21 mouse cellular contexts compared by ENCODE assay signal in the genomic region with DNA sequence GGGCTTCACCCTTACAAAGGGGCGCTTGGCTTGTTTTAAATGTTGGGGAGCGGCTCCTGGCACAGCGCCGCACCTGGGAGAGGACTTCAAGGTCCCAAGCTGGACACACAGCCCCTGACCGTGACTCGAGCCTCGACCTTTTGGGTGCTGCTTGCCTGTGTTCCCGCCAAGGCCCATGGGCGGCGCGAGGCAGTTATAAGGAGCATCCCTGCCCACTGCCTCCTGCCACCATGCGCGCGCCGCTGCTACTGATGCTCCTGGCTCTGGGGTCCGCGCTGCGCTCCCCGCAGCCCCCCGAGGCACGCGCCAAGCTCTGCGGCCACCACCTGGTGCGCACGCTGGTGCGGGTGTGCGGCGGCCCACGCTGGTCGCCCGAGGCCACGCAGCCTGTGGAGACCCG. TPM values are rescaled to one million over a fixed set of nuclear protein-coding genes. Genes with fewer than 3 reads are reported as not detected.
DNase-seq lines count a peak whose midpoint lies in the region; ATAC-seq and TF ChIP-seq lines count a peak whose summit lies in the region.
"Had no signal": no experiment of that assay in that cellular context is flagged by ENCODE, and none has a peak within 500 bp of the region (broad histone marks: within the 10 kb centered on the region; RNA-seq: fewer than 3 reads in every experiment).

A gene (plus strand): TSS at position 187 of the 400 bp plus-strand sequence.

- no peak within 1 kb of the TSS for H3K27ac ChIP-seq in kidney, adult 2 months (ENCODE audit: insufficient read depth, low read depth, low read length)
- H3K27ac ChIP-seq in small intestine, adult 2 months (ENCODE audit: insufficient read depth, low read depth, low read length): no peak within 1 kb of the TSS
- H3K27ac ChIP-seq: gastrocnemius, adult 2 months; liver, embryonic 13.5 days; stomach, embryonic 15.5 days had no signal

- no peak for TF ChIP-seq CTCF in kidney, adult 2 months (conservative IDR thresholded peaks at IDR 0.05; ENCODE audit: insufficient read depth, insufficient read length, low read depth, low read length)
- TF ChIP-seq CTCF in small intestine, adult 2 months (IDR thresholded peaks at IDR 0.05; ENCODE audit: extremely low read depth, insufficient read length, insufficient replicate concordance, low read depth, low read length): no peak

- no peak within 1 kb of the TSS for H3K4me3 ChIP-seq in kidney, adult 2 months (ENCODE audit: insufficient read depth, low read depth, low read length)
- no peak within 1 kb of the TSS for H3K4me3 ChIP-seq in small intestine, adult 2 months (ENCODE audit: low read depth, low read length)
- H3K4me3 ChIP-seq: gastrocnemius, adult 2 months; liver, embryonic 13.5 days; stomach, embryonic 15.5 days had no signal

- H3K27me3 ChIP-seq in kidney, adult 2 months (replicated peaks; ENCODE audit: control insufficient read depth, insufficient read depth, low read length): no peaks in the 10 kb centered on the region
- H3K27me3 ChIP-seq in small intestine, adult 2 months (ENCODE audit: control insufficient read depth, insufficient read depth, low read length): peaks cover 5% of the 10 kb centered on the region

- no peak for ATAC-seq in activated CD4-positive, CD25-positive, alpha-beta regulatory T cell, adult 4 months
- ATAC-seq: forebrain, embryonic 16.5 days; intestine, postnatal 0 days; lung, postnatal 0 days had no signal

- 19% methylated on average over 33 of the region's 33 CpGs for WGBS in kidney, adult 2 months
- WGBS in small intestine, adult 2 months: 25% methylated on average over 33 of the region's 33 CpGs

- no peaks in the 10 kb centered on the region for H3K36me3 ChIP-seq in kidney, adult 2 months (ENCODE audit: control insufficient read depth, insufficient read depth, low read length)
- peaks cover 37% of the 10 kb centered on the region for H3K36me3 ChIP-seq in small intestine, adult 2 months (ENCODE audit: control insufficient read depth, insufficient read depth, low read length)
- H3K36me3 ChIP-seq: liver, embryonic 13.5 days; stomach, embryonic 15.5 days had no signal

- no peak for DNase-seq in kidney, adult 2 months
- no peak for DNase-seq in kidney, postnatal 4 days
- peak; percentile 45 for DNase-seq in ovary, postnatal 36 days (ENCODE audit: low spot score)
- DNase-seq in ovary, postnatal 10 days (ENCODE audit: low spot score): no peak
- no peak for DNase-seq in natural killer cell, adult 2 months (ENCODE audit: low spot score in 2 of 2)
- DNase-seq: adrenal gland, postnatal 25 days; cerebellum, adult 9-11 months; embryo, embryonic 11 days; gastrocnemius, adult 2 months; kidney, postnatal 36 days; left cerebral cortex, postnatal 4 days; liver, embryonic 13.5 days; retina, postnatal 1 day; thymus, postnatal 36 days had no signal

- H3K4me1 ChIP-seq in kidney, adult 2 months (ENCODE audit: control insufficient read depth, insufficient read depth, low read length): no peaks in the 10 kb centered on the region
- peaks cover 15% of the 10 kb centered on the region for H3K4me1 ChIP-seq in small intestine, adult 2 months (ENCODE audit: control insufficient read depth, insufficient read depth, insufficient read length, low read length)

- no peak for TF ChIP-seq POLR2A in kidney, adult 2 months (IDR thresholded peaks at IDR 0.05; ENCODE audit: low read depth, low read length)
- TF ChIP-seq POLR2A in small intestine, adult 2 months (IDR thresholded peaks at IDR 0.05; ENCODE audit: low read depth, low read length): no peak

RNA-seq across cellular contexts. Expression of the gene that starts here (rescaled TPM):
- polyA plus RNA-seq in kidney, adult 2 months (2012; rRNA removed): 14.5 and 17.8 TPM in 2 replicates
- polyA plus RNA-seq in activated CD4-positive, CD25-positive, alpha-beta regulatory T cell, adult 4 months (2017; shearing (Covaris generic)): 10 to 100 TPM; 16.4 to 23.9 TPM
- 9.1 and 30.2 TPM in 2 replicates for polyA plus RNA-seq in small intestine, adult 2 months (2012; rRNA removed)
- polyA plus RNA-seq: forebrain, embryonic 16.5 days; neural tube, embryonic 11.5 days had no signal
